Mouse (Mus musculus): ENCODE data around the gene Rwdd4a.

Rwdd4a gene

GRCm38 (mm10) chr8:47588616-47589015 lies 55.2 kb downstream of the Rwdd4a start:
- DNase-seq (ENCODE audit: low spot score in 2 of 2) = no peak

DNA sequence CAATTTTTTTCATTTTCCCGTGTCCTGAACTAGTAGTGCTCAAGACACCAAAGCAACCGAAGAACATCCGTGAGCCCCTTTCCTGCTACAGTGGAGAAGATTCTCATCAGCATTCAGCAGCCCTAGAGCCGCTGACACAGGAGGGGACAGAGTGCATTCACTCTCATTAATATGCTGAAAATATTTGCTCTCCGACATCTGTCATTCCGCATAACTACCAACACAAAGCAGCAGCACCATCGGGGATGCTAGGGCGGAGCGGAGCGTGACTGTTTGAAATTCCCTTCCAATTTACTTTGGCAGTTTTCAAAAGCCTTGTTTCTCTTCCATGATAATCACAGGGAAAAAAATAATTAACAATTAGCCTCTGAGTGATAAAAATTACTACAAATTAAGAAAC lies 56.9 kb downstream of the Rwdd4a start:
- no peak for DNase-seq (ENCODE audit: low spot score in 2 of 2)

GRCm38 (mm10) chr8:47600664-47601063 lies 67.2 kb downstream of the Rwdd4a start:
- DNase-seq (ENCODE audit: low spot score in 2 of 2) = no peak

Measured in right cerebral cortex, postnatal 10 days (tissue).